Mouse (Mus musculus): Measurements from ENCODE around the gene Foxf2. TPM values are rescaled to one million over a fixed set of nuclear protein-coding genes. Genes with fewer than 3 reads are reported as not detected.

Foxf2 gene
- polyA plus RNA-seq, 1 experiment = not detected

GRCm38 (mm10) chr13:31672093-31672492 is 46.5 kb downstream of the Foxf2 start:
- no peaks in the 10 kb centered on the region for H3K27me3 ChIP-seq (ENCODE audit: control insufficient read depth, insufficient read depth, low read length)
- no peak overlapping the region for H3K27ac ChIP-seq (ENCODE audit: control insufficient read depth, insufficient read depth, low read depth, low read length)
- no peaks in the 10 kb centered on the region for H3K36me3 ChIP-seq (ENCODE audit: control insufficient read depth, insufficient read depth, low read length)
- no peaks in the 10 kb centered on the region for H3K4me1 ChIP-seq (ENCODE audit: control insufficient read depth, insufficient read depth, low read length)
- H3K4me3 ChIP-seq (ENCODE audit: control insufficient read depth, low read depth, low read length) = no peak overlapping the region
- TF ChIP-seq POLR2A (IDR thresholded peaks at IDR 0.05; ENCODE audit: control insufficient read depth, low read depth, low read length) (no peak), CTCF (IDR thresholded peaks at IDR 0.05; ENCODE audit: control insufficient read depth, insufficient read depth, insufficient replicate concordance, low read depth, low read length) (no peak)

Other genes starting within 250 kb of the Foxf2 start
- 2.7 TPM in 2 replicates for gene Foxq1, start 69.7 kb upstream of the Foxf2 start, polyA plus RNA-seq (2012; rRNA removed)
- 0.56 and 0.72 TPM in 2 replicates for gene A530084C06Rik, start 66.5 kb upstream of the Foxf2 start, polyA plus RNA-seq (2012; rRNA removed)
- 0.14 and 0.16 TPM in 2 replicates for gene Foxc1, start 180.8 kb downstream of the Foxf2 start, polyA plus RNA-seq (2012; rRNA removed)

All from testis, adult 2 months (tissue).